Mouse (Mus musculus): ENCODE measurements around the gene Ank. TPM values are rescaled to one million over a fixed set of nuclear protein-coding genes. Genes with fewer than 3 reads are reported as not detected.

Gene Ank
- polyA plus RNA-seq, 1 experiment, result 21.5 TPM

DNA sequence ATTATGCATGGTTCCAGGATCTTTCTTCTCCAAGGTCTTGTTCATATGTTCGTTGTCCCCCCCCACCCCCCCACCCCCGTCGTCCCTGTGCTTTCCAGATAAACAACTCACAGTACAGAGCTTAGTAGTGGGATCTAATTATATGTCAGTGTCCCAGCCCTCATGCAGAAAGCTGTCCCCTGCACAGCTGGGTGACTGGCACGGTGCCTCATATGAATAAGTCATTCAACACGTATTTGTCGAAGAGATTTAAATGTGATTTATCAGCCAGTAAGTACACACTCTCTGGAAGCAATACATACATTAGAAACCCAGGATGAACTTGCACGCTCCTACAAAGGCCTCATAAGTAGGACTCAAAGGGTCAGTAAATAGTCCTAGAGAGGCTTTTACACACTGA, 83.4 kb downstream of the Ank start:
- Histone ChIP-seq H3K27ac (ENCODE audit: control insufficient read depth, insufficient read depth, low read length) (no peak overlapping the region), H3K36me3 (ENCODE audit: control insufficient read depth, insufficient read depth, low read length) (no peaks in the 10 kb centered on the region), H3K4me3 (ENCODE audit: control insufficient read depth, insufficient read depth, low read length) (no peak overlapping the region), H3K27me3 (ENCODE audit: control insufficient read depth, insufficient read depth, low read length) (no peaks in the 10 kb centered on the region), H3K4me1 (replicated peaks; ENCODE audit: control insufficient read depth, insufficient read depth, low read length) (no peaks in the 10 kb centered on the region)
- TF ChIP-seq CTCF (IDR thresholded peaks at IDR 0.05; ENCODE audit: borderline replicate concordance, control insufficient read depth, extremely low read depth, insufficient read depth, low read length, poor library complexity), result no peak
- no peak for TF ChIP-seq POLR2A (IDR thresholded peaks at IDR 0.05; ENCODE audit: control insufficient read depth, extremely low read depth, insufficient read depth, low read length, poor library complexity)
- WGBS, result 97% methylated on average over 7 of the region's 7 CpGs
- no peak for DNase-seq

DNA sequence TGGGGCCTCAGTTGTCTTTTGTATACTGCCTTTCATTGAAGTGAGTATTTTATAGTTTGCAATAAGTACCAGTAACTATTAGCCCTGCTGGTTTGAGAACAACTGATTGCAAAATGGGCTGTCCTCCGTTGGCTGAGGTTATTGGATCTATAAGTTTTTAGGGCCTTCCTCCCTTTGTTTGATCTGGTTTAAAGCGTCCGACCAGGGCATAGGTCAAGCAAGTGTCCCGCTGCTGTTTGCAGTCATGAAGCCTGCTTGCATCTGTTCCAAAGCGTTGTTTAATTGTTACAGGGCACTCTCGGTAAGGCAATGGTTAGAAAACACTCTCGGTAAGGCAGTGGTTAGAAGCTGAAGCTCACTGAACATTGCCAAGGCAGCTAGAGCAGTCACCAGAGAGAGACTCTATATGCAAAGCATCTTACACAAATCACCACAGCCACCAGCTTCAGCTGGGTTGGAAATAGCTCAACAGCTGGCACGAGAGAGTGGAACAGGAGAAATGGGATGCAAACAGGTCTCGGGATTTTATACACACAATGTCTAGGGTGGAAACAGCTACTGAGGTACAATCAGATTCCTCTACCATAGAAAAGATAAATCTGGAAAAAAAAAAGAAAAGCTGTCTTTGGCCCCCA, 84.0 kb downstream of the Ank start:
- no peak for DNase-seq
- TF ChIP-seq CTCF (IDR thresholded peaks at IDR 0.05; ENCODE audit: borderline replicate concordance, control insufficient read depth, extremely low read depth, insufficient read depth, low read length, poor library complexity), result no peak
- no peak for TF ChIP-seq POLR2A (IDR thresholded peaks at IDR 0.05; ENCODE audit: control insufficient read depth, extremely low read depth, insufficient read depth, low read length, poor library complexity)
- Histone ChIP-seq H3K4me1 (replicated peaks; ENCODE audit: control insufficient read depth, insufficient read depth, low read length) (no peaks in the 10 kb centered on the region), H3K27me3 (ENCODE audit: control insufficient read depth, insufficient read depth, low read length) (no peaks in the 10 kb centered on the region), H3K36me3 (ENCODE audit: control insufficient read depth, insufficient read depth, low read length) (no peaks in the 10 kb centered on the region), H3K4me3 (ENCODE audit: control insufficient read depth, insufficient read depth, low read length) (no peak overlapping the region), H3K27ac (ENCODE audit: control insufficient read depth, insufficient read depth, low read length) (no peak overlapping the region)
- WGBS, result 95% methylated on average over 9 of the region's 9 CpGs

DNA sequence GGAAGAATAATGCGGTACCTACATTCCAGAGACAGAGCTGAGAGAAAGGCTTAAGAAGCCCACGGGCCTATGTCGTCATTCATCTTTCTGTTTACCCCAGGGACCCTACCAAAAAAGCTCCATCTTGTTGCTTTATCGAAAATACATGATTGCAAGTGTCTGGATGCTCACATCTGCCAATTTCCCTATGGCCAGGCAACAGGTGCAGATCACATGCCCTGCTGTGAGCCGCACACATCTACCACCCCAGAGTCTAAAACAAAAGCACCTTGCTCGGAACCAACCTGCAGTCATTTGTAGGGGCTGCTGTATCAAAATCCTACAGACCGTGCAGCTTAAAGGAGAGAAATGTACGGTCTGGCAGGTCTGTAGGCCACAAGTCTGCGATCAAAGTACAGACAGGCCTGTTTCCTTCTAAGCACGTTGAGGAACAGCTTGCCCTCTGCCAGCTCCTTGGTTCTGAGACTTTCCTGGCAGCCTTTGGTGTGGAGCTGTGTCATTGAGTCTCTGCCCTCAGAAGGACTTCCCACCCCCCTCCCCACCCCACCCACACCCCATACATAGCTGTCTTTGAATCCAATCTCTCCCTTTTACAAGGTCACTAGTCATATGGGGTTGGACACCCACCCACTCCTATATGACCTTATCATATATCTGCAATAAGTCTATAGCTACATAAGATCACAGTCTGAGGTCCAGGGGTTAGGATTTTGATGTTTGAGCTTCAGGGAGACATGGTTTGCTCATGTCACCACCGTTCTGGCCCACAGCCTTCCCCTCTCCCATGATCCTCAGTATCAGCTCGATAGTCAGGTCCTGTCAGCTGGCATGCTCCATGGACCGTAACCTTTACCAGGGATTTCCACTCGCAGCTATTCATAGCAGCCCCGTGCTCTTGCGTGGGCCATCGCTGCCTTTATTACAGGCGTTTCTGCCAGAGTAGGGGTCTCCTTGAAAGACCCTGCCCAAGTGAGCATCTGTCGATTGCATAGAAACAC, 84.9 kb downstream of the Ank start:
- no peaks in the 10 kb centered on the region for H3K27me3 ChIP-seq (ENCODE audit: control insufficient read depth, insufficient read depth, low read length)
- no peak overlapping the region for H3K27ac ChIP-seq (ENCODE audit: control insufficient read depth, insufficient read depth, low read length)
- 93% methylated on average over 19 of the region's 19 CpGs for WGBS
- no peak for DNase-seq
- TF ChIP-seq CTCF (IDR thresholded peaks at IDR 0.05; ENCODE audit: borderline replicate concordance, control insufficient read depth, extremely low read depth, insufficient read depth, low read length, poor library complexity) (no peak), POLR2A (IDR thresholded peaks at IDR 0.05; ENCODE audit: control insufficient read depth, extremely low read depth, insufficient read depth, low read length, poor library complexity) (no peak)
- no peaks in the 10 kb centered on the region for H3K4me1 ChIP-seq (replicated peaks; ENCODE audit: control insufficient read depth, insufficient read depth, low read length)
- H3K4me3 ChIP-seq (ENCODE audit: control insufficient read depth, insufficient read depth, low read length), result no peak overlapping the region
- no peaks in the 10 kb centered on the region for H3K36me3 ChIP-seq (ENCODE audit: control insufficient read depth, insufficient read depth, low read length)

DNA sequence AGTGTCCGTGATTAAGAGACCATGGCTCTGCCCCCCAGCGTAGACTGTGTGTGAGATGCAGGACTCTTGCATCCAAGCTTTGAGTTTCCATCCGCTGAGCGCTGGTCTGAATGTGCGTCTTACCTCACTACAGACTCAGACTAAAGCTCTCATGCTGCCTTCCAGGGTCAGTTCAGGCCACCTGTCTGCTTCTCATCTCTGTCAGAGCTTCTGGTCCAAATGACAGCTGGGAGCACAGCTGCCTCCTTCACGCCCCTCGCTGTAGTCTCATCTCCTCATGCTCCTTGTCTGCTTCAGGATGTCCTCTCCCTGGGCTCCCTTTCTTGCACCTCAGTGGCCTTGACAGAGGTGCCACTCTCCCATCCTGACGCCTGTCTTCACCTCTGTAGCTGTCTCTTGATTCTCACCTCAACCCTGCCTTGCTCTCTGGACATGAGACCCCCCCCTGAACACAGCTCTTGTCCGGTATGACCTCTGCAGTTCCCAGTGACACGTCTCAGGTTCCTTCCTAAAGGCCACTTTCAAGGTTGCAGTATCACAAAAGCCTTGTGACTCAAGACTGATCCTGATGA, 85.7 kb downstream of the Ank start:
- 97% methylated on average over 10 of the region's 10 CpGs for WGBS
- Histone ChIP-seq H3K27me3 (ENCODE audit: control insufficient read depth, insufficient read depth, low read length) (no peaks in the 10 kb centered on the region), H3K4me1 (replicated peaks; ENCODE audit: control insufficient read depth, insufficient read depth, low read length) (no peaks in the 10 kb centered on the region), H3K4me3 (ENCODE audit: control insufficient read depth, insufficient read depth, low read length) (no peak overlapping the region), H3K27ac (ENCODE audit: control insufficient read depth, insufficient read depth, low read length) (no peak overlapping the region), H3K36me3 (ENCODE audit: control insufficient read depth, insufficient read depth, low read length) (no peaks in the 10 kb centered on the region)
- no peak for DNase-seq
- TF ChIP-seq POLR2A (IDR thresholded peaks at IDR 0.05; ENCODE audit: control insufficient read depth, extremely low read depth, insufficient read depth, low read length, poor library complexity) (no peak), CTCF (IDR thresholded peaks at IDR 0.05; ENCODE audit: borderline replicate concordance, control insufficient read depth, extremely low read depth, insufficient read depth, low read length, poor library complexity) (no peak)

DNA sequence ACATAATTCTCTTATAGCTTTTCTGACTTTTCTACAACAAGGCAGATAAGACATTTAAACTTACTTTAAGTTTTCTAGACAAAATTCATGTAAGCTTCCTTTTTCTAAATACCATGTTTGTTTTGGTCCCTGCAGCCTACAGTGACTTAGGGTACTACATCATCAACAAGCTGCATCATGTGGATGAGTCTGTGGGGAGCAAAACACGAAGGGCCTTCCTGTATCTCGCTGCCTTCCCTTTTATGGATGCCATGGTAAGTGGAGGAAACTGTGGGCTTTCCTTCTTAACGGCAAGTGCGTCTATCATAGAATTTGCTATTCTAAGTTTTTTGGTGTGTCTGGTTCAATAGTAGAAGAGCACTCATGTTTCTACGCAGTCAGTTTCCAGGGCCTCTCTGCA, 87.1 kb downstream of the Ank start:
- Histone ChIP-seq H3K27me3 (ENCODE audit: control insufficient read depth, insufficient read depth, low read length) (no peaks in the 10 kb centered on the region), H3K4me3 (ENCODE audit: control insufficient read depth, insufficient read depth, low read length) (no peak overlapping the region), H3K4me1 (replicated peaks; ENCODE audit: control insufficient read depth, insufficient read depth, low read length) (no peaks in the 10 kb centered on the region), H3K27ac (ENCODE audit: control insufficient read depth, insufficient read depth, low read length) (no peak overlapping the region), H3K36me3 (ENCODE audit: control insufficient read depth, insufficient read depth, low read length) (no peaks in the 10 kb centered on the region)
- TF ChIP-seq CTCF (IDR thresholded peaks at IDR 0.05; ENCODE audit: borderline replicate concordance, control insufficient read depth, extremely low read depth, insufficient read depth, low read length, poor library complexity) (no peak), POLR2A (IDR thresholded peaks at IDR 0.05; ENCODE audit: control insufficient read depth, extremely low read depth, insufficient read depth, low read length, poor library complexity) (no peak)
- no peak for DNase-seq
- WGBS, result 29% methylated on average over 5 of the region's 5 CpGs

DNA sequence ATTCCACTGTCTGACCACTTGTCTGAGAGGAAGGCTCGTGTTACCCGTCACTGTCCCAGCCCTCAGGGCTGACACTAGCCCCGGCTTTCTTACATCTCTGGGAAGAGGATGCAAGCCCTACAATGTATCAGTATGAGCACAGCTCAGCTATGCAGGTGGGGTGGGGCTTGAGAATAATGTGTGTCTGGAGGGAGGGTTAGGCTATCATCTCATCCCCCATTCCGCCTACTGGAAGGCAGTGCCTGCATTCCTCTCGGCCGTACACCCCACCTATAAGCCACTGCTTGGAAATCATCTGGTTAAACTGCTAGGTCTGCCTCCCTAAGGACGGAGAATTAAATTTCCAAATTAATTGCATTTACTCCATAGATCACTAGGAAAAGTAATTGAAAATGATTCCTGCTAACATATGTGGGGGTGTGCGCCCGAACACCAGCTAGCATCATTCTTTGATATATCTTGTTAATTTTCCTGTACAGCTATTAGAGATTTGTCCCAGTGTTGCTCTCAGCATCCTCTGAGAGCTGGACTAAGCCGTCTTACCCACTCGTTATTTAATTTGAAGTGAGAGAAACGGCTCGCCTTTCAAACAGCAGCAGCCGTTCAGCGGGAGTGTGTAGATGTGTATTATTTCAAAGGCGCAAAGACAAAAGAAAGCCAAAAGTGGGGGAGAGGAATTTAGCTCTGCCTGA, 92.1 kb downstream of the Ank start:
- Histone ChIP-seq H3K4me1 (replicated peaks; ENCODE audit: control insufficient read depth, insufficient read depth, low read length) (no peaks in the 10 kb centered on the region), H3K27me3 (ENCODE audit: control insufficient read depth, insufficient read depth, low read length) (no peaks in the 10 kb centered on the region), H3K27ac (ENCODE audit: control insufficient read depth, insufficient read depth, low read length) (no peak overlapping the region), H3K4me3 (ENCODE audit: control insufficient read depth, insufficient read depth, low read length) (no peak overlapping the region), H3K36me3 (ENCODE audit: control insufficient read depth, insufficient read depth, low read length) (no peaks in the 10 kb centered on the region)
- DNase-seq, result no peak
- WGBS, result 96% methylated on average over 16 of the region's 16 CpGs
- TF ChIP-seq CTCF (IDR thresholded peaks at IDR 0.05; ENCODE audit: borderline replicate concordance, control insufficient read depth, extremely low read depth, insufficient read depth, low read length, poor library complexity), result no peak
- no peak for TF ChIP-seq POLR2A (IDR thresholded peaks at IDR 0.05; ENCODE audit: control insufficient read depth, extremely low read depth, insufficient read depth, low read length, poor library complexity)
